Mouse (Mus musculus) hindbrain, embryonic 13.5 days (tissue): ENCODE measurements around the gene Slc45a1. TPM values are rescaled to one million over a fixed set of nuclear protein-coding genes. Genes with fewer than 3 reads are reported as not detected.

Experiments used
- ATAC-seq: fragments of 200-750 bp; cut with Nextera tagmentation; 2 replicates; pipeline ENCODE4 v1.8.0; 2017; ENCODE audit warnings: moderate TSS enrichment; ENCODE audit not compliant: low FRiP score
- H3K27ac ChIP-seq: fragments of 300-500 bp; sonication (generic); 2 replicates; pipeline ENCODE4 v1.5.1; 2015; ENCODE audit warnings: inconsistent platforms, mild to moderate bottlenecking, moderate library complexity
- H3K27me3 ChIP-seq: fragments of 300-500 bp; sonication (generic); 2 replicates; pipeline ENCODE4 v1.6.1; 2015; ENCODE audit warnings: mild to moderate bottlenecking, inconsistent platforms
- H3K36me3 ChIP-seq: fragments of 300-500 bp; sonication (generic); 2 replicates; pipeline ENCODE4 v1.6.1; 2015; ENCODE audit warnings: mild to moderate bottlenecking, inconsistent platforms
- H3K4me1 ChIP-seq: fragments of 300-500 bp; sonication (generic); replicated peaks from 2 replicates; pipeline ENCODE4 v1.6.1; 2015; ENCODE audit warnings: inconsistent platforms
- H3K4me2 ChIP-seq: fragments of 300-500 bp; sonication (generic); 2 replicates; pipeline ENCODE4 v1.6.1; 2015; ENCODE audit warnings: inconsistent platforms, mild to moderate bottlenecking, moderate library complexity
- H3K4me3 ChIP-seq: fragments of 300-500 bp; sonication (generic); 2 replicates; pipeline ENCODE4 v1.5.1; 2015; ENCODE audit warnings: mild to moderate bottlenecking, inconsistent platforms
- H3K9ac ChIP-seq: fragments of 300-500 bp; sonication (generic); 2 replicates; pipeline ENCODE4 v1.6.1; 2015; ENCODE audit warnings: mild to moderate bottlenecking, inconsistent platforms
- H3K9me3 ChIP-seq: fragments of 300-500 bp; sonication (generic); 2 replicates; pipeline ENCODE4 v1.6.1; 2016; ENCODE audit warnings: inconsistent platforms
- WGBS: fragments of 180-500 bp; shearing (Covaris S2); methylation state at CpG from one replicate; pipeline ENCODE4 v1.1.7; 2015; 5-methylcytosine and 5-hydroxymethylcytosine counted together
- polyA plus RNA-seq: library from polyadenylated mRNA; unstranded; fragments of >200 nt; fragmentation: Nextera tagmentation; extraction: Ambion mirVana; gene quantifications from 2 replicates; pipeline ENCODE4 v1.2.1, GENCODE M21; 2015

Gene Slc45a1
- polyA plus RNA-seq: 24.6 and 30.0 TPM in 2 replicates

- Histone ChIP-seq H3K9me3 (peaks cover 2% of the 10 kb centered on the region; the same call in 1 of the 2 replicates), H3K36me3 (peaks cover 4% of the 10 kb centered on the region; the same call in 1 of the 2 replicates), H3K4me1 (peaks cover 12% of the 10 kb centered on the region), H3K27me3 (peaks cover 26% of the 10 kb centered on the region), H3K27ac (peak within 1 kb of the TSS; percentile 69), H3K9ac (peak within 1 kb of the TSS; percentile 91), H3K4me2 (peak within 1 kb of the TSS; percentile 71), H3K4me3 (peak within 1 kb of the TSS; percentile 63)
- WGBS: 5% methylated on average over 41 of the region's 41 CpGs
- ATAC-seq: peak; percentile 77
Observed at GRCm38 (mm10) chr4:150651390-150652277, at the start of gene Slc45a1. Gene Slc45a1 (minus strand): TSS chr4:150652174.

GRCm38 (mm10) chr4:150700849-150701248 is 48.9 kb upstream of the Slc45a1 start:
- Histone ChIP-seq H3K27ac (no peak overlapping the region), H3K9me3 (no peaks in the 10 kb centered on the region), H3K4me2 (no peak overlapping the region), H3K4me1 (no peaks in the 10 kb centered on the region), H3K27me3 (0 out of 2 replicates have a peak, but pooled peaks cover under 1% of the 10 kb centered on the region), H3K4me3 (no peak overlapping the region), H3K9ac (no peak overlapping the region), H3K36me3 (no peaks in the 10 kb centered on the region)
- WGBS: 91% methylated on average over 9 of the region's 9 CpGs
- ATAC-seq: no peak

- no peak for ATAC-seq
- Histone ChIP-seq H3K4me3 (no peak overlapping the region), H3K36me3 (no peaks in the 10 kb centered on the region), H3K4me1 (no peaks in the 10 kb centered on the region), H3K27me3 (no peaks in the 10 kb centered on the region), H3K9ac (no peak overlapping the region), H3K4me2 (no peak overlapping the region), H3K27ac (no peak overlapping the region), H3K9me3 (no peaks in the 10 kb centered on the region)
- WGBS: 85% methylated on average over 10 of the region's 10 CpGs
Observed at GRCm38 (mm10) chr4:150694434-150695108, 42.6 kb upstream of the Slc45a1 start.

GRCm38 (mm10) chr4:150692861-150693403 is 41.0 kb upstream of the Slc45a1 start:
- H3K36me3 ChIP-seq: no peaks in the 10 kb centered on the region
- no peaks in the 10 kb centered on the region for H3K4me1 ChIP-seq
- whole genome bisulfite sequencing: 78% methylated on average over 10 of the region's 10 CpGs
- H3K9ac ChIP-seq: no peak overlapping the region
- no peaks in the 10 kb centered on the region for H3K27me3 ChIP-seq
- no peak overlapping the region for H3K4me2 ChIP-seq
- H3K4me3 ChIP-seq: no peak overlapping the region
- no peak overlapping the region for H3K27ac ChIP-seq
- no peaks in the 10 kb centered on the region for H3K9me3 ChIP-seq
- no peak for ATAC-seq

- Histone ChIP-seq H3K27me3 (no peaks in the 10 kb centered on the region), H3K4me1 (peaks cover 9% of the 10 kb centered on the region; the same call in 1 of the 2 replicates), H3K9ac (no peak overlapping the region), H3K4me3 (no peak overlapping the region), H3K4me2 (no peak overlapping the region), H3K36me3 (no peaks in the 10 kb centered on the region), H3K27ac (no peak overlapping the region), H3K9me3 (no peaks in the 10 kb centered on the region)
- 80% methylated on average over 3 of the region's 3 CpGs for WGBS
- ATAC-seq: no peak
Observed at GRCm38 (mm10) chr4:150690759-150691158, 38.8 kb upstream of the Slc45a1 start.

GRCm38 (mm10) chr4:150689553-150689952 is 37.6 kb upstream of the Slc45a1 start:
- Histone ChIP-seq H3K4me1 (peaks cover 18% of the 10 kb centered on the region), H3K27ac (no peak overlapping the region), H3K4me3 (no peak overlapping the region), H3K4me2 (no peak overlapping the region), H3K9me3 (no peaks in the 10 kb centered on the region), H3K9ac (no peak overlapping the region), H3K36me3 (no peaks in the 10 kb centered on the region), H3K27me3 (no peaks in the 10 kb centered on the region)
- ATAC-seq: no peak
- WGBS: 94% methylated on average over 10 of the region's 10 CpGs

- Histone ChIP-seq H3K4me2 (no peak overlapping the region), H3K9ac (no peak overlapping the region), H3K4me3 (no peak overlapping the region), H3K27me3 (no peaks in the 10 kb centered on the region), H3K4me1 (peaks cover 18% of the 10 kb centered on the region), H3K27ac (no peak overlapping the region), H3K9me3 (no peaks in the 10 kb centered on the region), H3K36me3 (no peaks in the 10 kb centered on the region)
- whole genome bisulfite sequencing: 80% methylated on average over 10 of the region's 10 CpGs
- no peak for ATAC-seq
Observed at GRCm38 (mm10) chr4:150687126-150687753, 35.3 kb upstream of the Slc45a1 start.

GRCm38 (mm10) chr4:150686538-150686937 is 34.6 kb upstream of the Slc45a1 start:
- Histone ChIP-seq H3K36me3 (no peaks in the 10 kb centered on the region), H3K4me2 (no peak overlapping the region), H3K4me1 (peaks cover 18% of the 10 kb centered on the region), H3K9ac (no peak overlapping the region), H3K4me3 (no peak overlapping the region), H3K9me3 (no peaks in the 10 kb centered on the region), H3K27me3 (no peaks in the 10 kb centered on the region), H3K27ac (0 out of 2 replicates have a peak overlapping the region, but pooled peaks have one; percentile 19)
- no peak for ATAC-seq

- H3K9me3 ChIP-seq: 0 out of 2 replicates have a peak, but pooled peaks cover 1% of the 10 kb centered on the region
- H3K36me3 ChIP-seq: no peaks in the 10 kb centered on the region
- H3K4me3 ChIP-seq: no peak overlapping the region
- 68% methylated on average over 7 of the region's 8 CpGs for WGBS
- no peak overlapping the region for H3K9ac ChIP-seq
- H3K27ac ChIP-seq: peak overlapping the region; percentile 1; the same call in 1 of the 2 replicates
- no peak for ATAC-seq
- no peaks in the 10 kb centered on the region for H3K27me3 ChIP-seq
- H3K4me1 ChIP-seq: peaks cover 18% of the 10 kb centered on the region
- no peak overlapping the region for H3K4me2 ChIP-seq
Observed at GRCm38 (mm10) chr4:150685778-150686493, 34.0 kb upstream of the Slc45a1 start.

GRCm38 (mm10) chr4:150685043-150685777 is 33.2 kb upstream of the Slc45a1 start:
- Histone ChIP-seq H3K9ac (no peak overlapping the region), H3K27me3 (no peaks in the 10 kb centered on the region), H3K4me1 (peaks cover 18% of the 10 kb centered on the region), H3K4me3 (no peak overlapping the region), H3K9me3 (peaks cover 6% of the 10 kb centered on the region; the same call in 1 of the 2 replicates), H3K4me2 (no peak overlapping the region), H3K27ac (peak overlapping the region; percentile 1; the same call in 1 of the 2 replicates), H3K36me3 (no peaks in the 10 kb centered on the region)
- no peak for ATAC-seq
- WGBS: 57% methylated on average over 15 of the region's 15 CpGs

GRCm38 (mm10) chr4:150680373-150680772 is 28.4 kb upstream of the Slc45a1 start:
- Histone ChIP-seq H3K4me2 (no peak overlapping the region), H3K27me3 (no peaks in the 10 kb centered on the region), H3K9me3 (peaks cover 6% of the 10 kb centered on the region), H3K9ac (no peak overlapping the region), H3K4me1 (peaks cover 19% of the 10 kb centered on the region), H3K36me3 (no peaks in the 10 kb centered on the region), H3K27ac (no peak overlapping the region), H3K4me3 (no peak overlapping the region)
- 74% methylated on average over 5 of the region's 5 CpGs for WGBS
- ATAC-seq: no peak
